Mouse (Mus musculus): ENCODE data around the gene Rimbp3. TPM values are rescaled to one million over a fixed set of nuclear protein-coding genes. Genes with fewer than 3 reads are reported as not detected.
"Not testable (repeated sequence)": the region's sequence is repeated elsewhere in the genome, so short reads cannot be mapped to it uniquely, and the experiment has no call there.

Gene Rimbp3
- total and polyA plus RNA-seq, 2 experiments from 2014 or later: 1.3 to 4.3 TPM

DNA sequence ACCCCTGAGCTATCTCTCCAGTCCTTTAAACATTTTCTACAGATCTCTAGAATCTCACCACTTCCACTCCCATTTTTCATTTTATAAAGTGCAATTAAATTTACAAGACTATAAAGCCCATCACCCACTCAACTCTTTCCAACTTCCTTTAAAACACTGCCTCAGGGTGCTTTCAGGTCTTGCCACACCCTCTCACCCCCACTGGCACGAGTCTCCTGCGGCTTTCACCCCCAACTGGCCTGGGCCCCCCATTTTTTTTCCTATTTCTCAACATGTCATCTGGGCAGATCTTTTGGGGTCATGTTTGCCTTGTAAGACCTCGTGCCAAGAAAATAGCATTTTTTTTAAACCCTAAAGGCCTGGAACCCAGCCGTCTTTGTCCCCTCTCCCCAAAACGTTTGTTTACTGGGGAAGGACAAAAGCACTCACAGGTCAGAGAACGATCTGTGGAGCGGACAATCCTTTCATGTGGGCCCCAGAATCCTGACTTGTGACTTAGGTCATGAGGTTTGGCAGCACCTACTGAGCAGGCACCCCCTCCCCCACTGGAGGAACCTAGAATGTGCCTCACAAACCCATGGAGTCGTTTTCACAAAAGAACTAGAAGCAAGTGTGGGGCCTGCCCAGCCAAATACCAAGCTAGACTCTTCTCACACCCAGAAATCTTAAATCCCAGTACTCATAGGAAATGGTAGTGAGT, 8.7 kb downstream of the Rimbp3 start:
- Histone ChIP-seq H3K9me3 (ENCODE audit: low read length) (no peaks in the 10 kb centered on the region), H3K36me3 (ENCODE audit: insufficient read depth, low read length) (no peaks in the 10 kb centered on the region), H3K27ac (no peak overlapping the region), H3K4me1 (ENCODE audit: insufficient read depth, low read length) (no peaks in the 10 kb centered on the region), H3K4me3 (ENCODE audit: low read length) (no peak overlapping the region), H3K4me2 (ENCODE audit: low read depth, low read length) (no peak overlapping the region), H3K9ac (replicated peaks; ENCODE audit: low read length) (no peak overlapping the region), H3K27me3 (ENCODE audit: insufficient read depth, low read length) (no peaks in the 10 kb centered on the region)
- WGBS: 58% methylated on average over 8 of the region's 8 CpGs
- ATAC-seq (no peak), DNase-seq (ENCODE audit: low spot score) (no peak)
- no peak for TF ChIP-seq CTCF (IDR thresholded peaks at IDR 0.05; ENCODE audit: low read depth)

DNA sequence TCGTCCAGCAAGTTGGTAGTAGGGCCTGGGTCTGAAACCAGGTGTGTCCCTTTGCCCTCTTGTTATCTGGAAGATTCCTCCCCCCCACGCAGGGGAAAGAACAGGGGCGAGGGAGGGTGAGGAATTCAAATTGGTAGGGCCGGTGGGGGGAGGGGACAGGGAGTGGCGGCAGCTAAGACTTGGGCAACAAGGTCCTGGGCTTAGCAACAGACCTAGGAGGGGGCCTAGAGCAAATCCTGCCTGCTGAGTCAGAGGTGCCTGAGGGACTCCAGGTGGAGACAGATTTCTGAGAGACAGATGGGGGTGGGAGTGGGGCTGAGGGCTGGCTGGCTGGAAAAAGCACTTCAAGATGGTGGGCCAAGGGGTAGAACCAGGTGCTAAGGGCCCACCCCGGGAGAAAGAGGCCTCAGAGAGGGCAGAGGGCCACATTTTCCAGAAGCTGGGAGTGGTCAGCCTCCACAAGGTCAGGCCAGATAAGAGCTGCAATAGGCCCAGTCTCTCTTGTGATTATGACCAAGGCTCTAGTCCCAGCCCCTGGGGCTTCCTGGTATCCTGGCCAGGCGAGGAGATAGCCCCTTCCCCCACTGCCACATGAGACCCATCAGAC, 11.8 kb downstream of the Rimbp3 start:
- Histone ChIP-seq H3K4me2 (ENCODE audit: low read depth, low read length) (no peak overlapping the region), H3K36me3 (ENCODE audit: insufficient read depth, low read length) (no peaks in the 10 kb centered on the region), H3K27me3 (ENCODE audit: insufficient read depth, low read length) (no peaks in the 10 kb centered on the region), H3K9me3 (ENCODE audit: low read length) (no peaks in the 10 kb centered on the region), H3K4me1 (ENCODE audit: insufficient read depth, low read length) (no peaks in the 10 kb centered on the region), H3K4me3 (ENCODE audit: low read length) (no peak overlapping the region), H3K9ac (replicated peaks; ENCODE audit: low read length) (no peak overlapping the region), H3K27ac (no peak overlapping the region)
- 43% methylated on average over 7 of the region's 7 CpGs for WGBS
- ATAC-seq (no peak), DNase-seq (ENCODE audit: low spot score) (no peak)
- TF ChIP-seq CTCF (IDR thresholded peaks at IDR 0.05; ENCODE audit: low read depth): no peak

GRCm38 (mm10) chr16:17222197-17222596, 13.8 kb downstream of the Rimbp3 start:
- Histone ChIP-seq H3K4me2 (ENCODE audit: low read depth, low read length) (no peak overlapping the region), H3K27me3 (ENCODE audit: insufficient read depth, low read length) (no peaks in the 10 kb centered on the region), H3K4me1 (ENCODE audit: insufficient read depth, low read length) (no peaks in the 10 kb centered on the region), H3K9me3 (ENCODE audit: low read length) (no peaks in the 10 kb centered on the region), H3K36me3 (ENCODE audit: insufficient read depth, low read length) (no peaks in the 10 kb centered on the region), H3K27ac (no peak overlapping the region), H3K4me3 (ENCODE audit: low read length) (no peak overlapping the region), H3K9ac (replicated peaks; ENCODE audit: low read length) (no peak overlapping the region)
- DNase-seq (ENCODE audit: low spot score) (peak; percentile 84), ATAC-seq (peak; percentile 100)
- TF ChIP-seq CTCF (IDR thresholded peaks at IDR 0.05; ENCODE audit: low read depth): no peak
- 45% methylated on average over 25 of the region's 25 CpGs for WGBS

- Histone ChIP-seq H3K4me3 (ENCODE audit: low read length) (no peak overlapping the region), H3K4me2 (ENCODE audit: low read depth, low read length) (no peak overlapping the region), H3K4me1 (ENCODE audit: insufficient read depth, low read length) (no peaks in the 10 kb centered on the region), H3K36me3 (ENCODE audit: insufficient read depth, low read length) (no peaks in the 10 kb centered on the region), H3K27ac (no peak overlapping the region), H3K9me3 (ENCODE audit: low read length) (no peaks in the 10 kb centered on the region), H3K9ac (replicated peaks; ENCODE audit: low read length) (no peak overlapping the region), H3K27me3 (ENCODE audit: insufficient read depth, low read length) (no peaks in the 10 kb centered on the region)
- DNase-seq (ENCODE audit: low spot score): no peak
- no peak for TF ChIP-seq CTCF (IDR thresholded peaks at IDR 0.05; ENCODE audit: low read depth)
- no peak for ATAC-seq
- WGBS: 90% methylated on average over 5 of the region's 5 CpGs
Measured at GRCm38 (mm10) chr16:17225584-17225983, 17.2 kb downstream of the Rimbp3 start.

- Histone ChIP-seq H3K36me3 (ENCODE audit: insufficient read depth, low read length) (no peaks in the 10 kb centered on the region), H3K4me1 (ENCODE audit: insufficient read depth, low read length) (no peaks in the 10 kb centered on the region), H3K9me3 (ENCODE audit: low read length) (no peaks in the 10 kb centered on the region), H3K27me3 (ENCODE audit: insufficient read depth, low read length) (no peaks in the 10 kb centered on the region), H3K4me3 (ENCODE audit: low read length) (no peak overlapping the region), H3K27ac (no peak overlapping the region), H3K4me2 (ENCODE audit: low read depth, low read length) (no peak overlapping the region), H3K9ac (replicated peaks; ENCODE audit: low read length) (no peak overlapping the region)
- ATAC-seq (no peak), DNase-seq (ENCODE audit: low spot score) (no peak)
- TF ChIP-seq CTCF (IDR thresholded peaks at IDR 0.05; ENCODE audit: low read depth): no peak
Measured at GRCm38 (mm10) chr16:17226496-17226895, 18.1 kb downstream of the Rimbp3 start.

- not testable (repeated sequence) for H3K36me3 ChIP-seq (ENCODE audit: insufficient read depth, low read length); DNase-seq (ENCODE audit: low spot score); ATAC-seq; H3K9me3 ChIP-seq (ENCODE audit: low read length); H3K27ac ChIP-seq; H3K4me3 ChIP-seq (ENCODE audit: low read length); H3K9ac ChIP-seq (replicated peaks; ENCODE audit: low read length); H3K27me3 ChIP-seq (ENCODE audit: insufficient read depth, low read length); H3K4me2 ChIP-seq (ENCODE audit: low read depth, low read length)
- peaks cover 18% of the 10 kb centered on the region for H3K4me1 ChIP-seq (ENCODE audit: insufficient read depth, low read length)
- WGBS: 93% methylated on average over 2 of the region's 2 CpGs
Measured at GRCm38 (mm10) chr16:17231523-17231922, 23.1 kb downstream of the Rimbp3 start.
